Mouse (Mus musculus) v-Abl transformed pro-B cells (cell line): ENCODE measurements at regions not wholly inside any gene's neighbourhood (a gene's known extent, or its start where the extent isn't known, plus 50 kb on each side); places are given as distances from the start of the nearest gene placed in this dataset.

Experiments
- in situ Hi-C, 2 experiments: fragments of 400-800 bp; cut with MboI; formaldehyde crosslinking; loops; one replicate each; pipeline ENCODE4 v1.15.1; 2025; ENCODE audit not compliant: unreplicated experiment in 2 of 2

GRCm38 (mm10) chr1:157906168-157906567 lies 399.6 kb downstream of the Sec16b start:
- in situ Hi-C loops: no loop called here

- in situ Hi-C loops: no loop called here
These were observed 418.3 kb downstream of the Brinp2 start for GRCm38 (mm10) chr1:157937800-157938348.

GRCm38 (mm10) chr1:157939516-157939915 lies 416.6 kb downstream of the Brinp2 start:
- in situ Hi-C loops: no loop called here

- in situ Hi-C loops: no loop called here
These were observed 415.8 kb downstream of the Brinp2 start for GRCm38 (mm10) chr1:157940331-157940758.

GRCm38 (mm10) chr1:157957506-157957905 lies 398.6 kb downstream of the Brinp2 start:
- in situ Hi-C loops: no loop called here

- in situ Hi-C loops: no loop called here
These were observed 391.7 kb downstream of the Brinp2 start for GRCm38 (mm10) chr1:157964461-157964860.

GRCm38 (mm10) chr1:157969635-157970111 lies 386.5 kb downstream of the Brinp2 start:
- in situ Hi-C loops: no loop called here

GRCm38 (mm10) chr1:157973373-157974232 lies 382.5 kb downstream of the Brinp2 start:
- in situ Hi-C loops: no loop called here

GRCm38 (mm10) chr1:157974656-157975055 lies 381.5 kb downstream of the Brinp2 start:
- in situ Hi-C loops: no loop called here

- in situ Hi-C loops: no loop called here
These were observed 337.0 kb downstream of the Brinp2 start for GRCm38 (mm10) chr1:158019161-158019560.

- in situ Hi-C loops: no loop called here
These were observed 316.4 kb downstream of the Brinp2 start for GRCm38 (mm10) chr1:158039756-158040155.

GRCm38 (mm10) chr1:158040334-158040733 lies 315.8 kb downstream of the Brinp2 start:
- in situ Hi-C loops: no loop called here

- in situ Hi-C loops: no loop called here
These were observed 303.5 kb downstream of the Brinp2 start for GRCm38 (mm10) chr1:158052644-158053043.

- in situ Hi-C loops: no loop called here
These were observed 301.2 kb downstream of the Brinp2 start for GRCm38 (mm10) chr1:158054961-158055360.

GRCm38 (mm10) chr1:158056994-158057630 lies 299.0 kb downstream of the Brinp2 start:
- in situ Hi-C loops: no loop called here

- in situ Hi-C loops: no loop called here
These were observed 298.3 kb downstream of the Brinp2 start for GRCm38 (mm10) chr1:158057789-158058188.

- in situ Hi-C loops: no loop called here
These were observed 294.1 kb downstream of the Brinp2 start for GRCm38 (mm10) chr1:158061995-158062394.

GRCm38 (mm10) chr1:158082181-158082580 lies 273.9 kb downstream of the Brinp2 start:
- in situ Hi-C loops: no loop called here

- in situ Hi-C loops: no loop called here
These were observed 270.3 kb downstream of the Brinp2 start for GRCm38 (mm10) chr1:158085856-158086255.

GRCm38 (mm10) chr1:158097500-158097899 lies 258.6 kb downstream of the Brinp2 start:
- in situ Hi-C loops: no loop called here

GRCm38 (mm10) chr1:158119708-158120107 lies 236.4 kb downstream of the Brinp2 start:
- in situ Hi-C loops: no loop called here
